Mouse (Mus musculus) MEL (cell line): ENCODE results near the gene Eme2. TPM values are rescaled to one million over a fixed set of nuclear protein-coding genes. Genes with fewer than 3 reads are reported as not detected.

Source experiments
- DNase-seq: peaks from one replicate; pipeline ENCODE4 v3.0.0; 2011; ENCODE audit warnings: low read depth, low spot score
- H3K27ac ChIP-seq: 2 replicates; pipeline ENCODE4 v1.5.1; 2012; ENCODE audit warnings: low read depth, mild to moderate bottlenecking, control low read depth, low read length, moderate library complexity; ENCODE audit not compliant: control insufficient read depth
- H3K27me3 ChIP-seq, 2 experiments: fragments of 150-350 bp in 1 of 2; sonication (generic) in 1 of 2; 2 replicates each; pipeline ENCODE4 v1.6.1; 2012; ENCODE audit warnings: low read length in 2 of 2, mild to moderate bottlenecking in 2 of 2, improper control_type of control experiment in 1 of 2, moderate library complexity in 1 of 2; ENCODE audit not compliant: insufficient read depth in 2 of 2, control insufficient read depth in 1 of 2
- H3K36me3 ChIP-seq, 2 experiments: 2 replicates each; pipeline ENCODE4 v1.6.1; 2012 to 2014; ENCODE audit warnings: low read length in 2 of 2, improper control_type of control experiment in 1 of 2, inconsistent platforms in 1 of 2, mild to moderate bottlenecking in 1 of 2; ENCODE audit not compliant: insufficient read depth in 2 of 2, control insufficient read depth in 1 of 2
- H3K4me1 ChIP-seq, 2 experiments: fragments of 150-350 bp in 1 of 2; sonication (generic) in 1 of 2; 2 replicates each; pipeline ENCODE4 v1.6.1; 2012; ENCODE audit warnings: low read length in 2 of 2, improper control_type of control experiment in 1 of 2, mild to moderate bottlenecking in 1 of 2; ENCODE audit not compliant: insufficient read depth in 2 of 2, control insufficient read depth in 1 of 2
- H3K4me3 ChIP-seq, 2 experiments: fragments of 150-350 bp in 1 of 2; sonication (generic) in 1 of 2; 2 replicates each; pipeline ENCODE4 v1.5.1; 2012; ENCODE audit warnings: low read depth in 2 of 2, low read length in 2 of 2, mild to moderate bottlenecking in 2 of 2, moderate library complexity in 2 of 2, control low read depth in 1 of 2, improper control_type of control experiment in 1 of 2; ENCODE audit not compliant: control insufficient read depth in 1 of 2, insufficient read depth in 1 of 2
- H3K79me2 ChIP-seq: 2 replicates; pipeline ENCODE4 v1.6.1; 2012; ENCODE audit warnings: mild to moderate bottlenecking, low read length, moderate library complexity; ENCODE audit not compliant: control insufficient read depth, poor library complexity, insufficient read depth
- H3K9ac ChIP-seq: 2 replicates; pipeline ENCODE4 v1.6.1; 2012; ENCODE audit warnings: low read depth, mild to moderate bottlenecking, control low read depth, low read length, moderate library complexity; ENCODE audit not compliant: control insufficient read depth, poor library complexity, severe bottlenecking
- H3K9me3 ChIP-seq: fragments of 150-350 bp; sonication (generic); replicated peaks from 2 replicates; pipeline ENCODE4 v1.6.1; 2012; ENCODE audit warnings: mild to moderate bottlenecking, low read length, improper control_type of control experiment, moderate library complexity; ENCODE audit not compliant: insufficient read depth
- BHLHE40 ChIP-seq: IDR thresholded peaks from 2 replicates; pipeline ENCODE4 v1.6.1; 2012; ENCODE audit warnings: low read depth, mild to moderate bottlenecking, inconsistent platforms, low read length, improper control_type of control experiment, borderline replicate concordance
- CTCF ChIP-seq, 3 experiments: IDR thresholded peaks in 2 of 3; conservative IDR thresholded peaks in 1 of 3; 2 replicates each; pipeline ENCODE4 v1.5.1; 2011 to 2012; ENCODE audit warnings: low read length in 3 of 3, low read depth in 2 of 3, mild to moderate bottlenecking in 2 of 3, improper control_type of control experiment in 1 of 3, inconsistent platforms in 1 of 3, mixed read lengths in 1 of 3, moderate library complexity in 1 of 3; ENCODE audit not compliant: control insufficient read depth in 1 of 3, insufficient read depth in 1 of 3, poor library complexity in 1 of 3, severe bottlenecking in 1 of 3
- E2F4 ChIP-seq: IDR thresholded peaks from 2 replicates; pipeline ENCODE4 v1.6.1; 2011; ENCODE audit warnings: low read depth, low read length, improper control_type of control experiment, borderline replicate concordance
- EP300 ChIP-seq, 2 experiments: IDR thresholded peaks; 2 replicates each; pipeline ENCODE4 v1.6.1; 2011; ENCODE audit warnings: improper control_type of control experiment in 2 of 2, low read length in 2 of 2, low read depth in 1 of 2, mild to moderate bottlenecking in 1 of 2
- JUND ChIP-seq: IDR thresholded peaks from 2 replicates; pipeline ENCODE4 v1.6.1; 2011; ENCODE audit warnings: low read depth, mild to moderate bottlenecking, improper control_type of control experiment, low read length
- KAT2A ChIP-seq: conservative IDR thresholded peaks from 2 replicates; pipeline ENCODE4 v1.6.1; 2012; ENCODE audit warnings: low read depth, low read length, improper control_type of control experiment, inconsistent platforms
- MAX ChIP-seq: IDR thresholded peaks from 2 replicates; pipeline ENCODE4 v1.6.1; 2011; ENCODE audit warnings: low read length, improper control_type of control experiment
- MYC ChIP-seq: IDR thresholded peaks from 2 replicates; pipeline ENCODE4 v1.6.1; 2011; ENCODE audit warnings: low read depth, mild to moderate bottlenecking, low read length, improper control_type of control experiment, moderate library complexity
- NELFE ChIP-seq: IDR thresholded peaks from 2 replicates; pipeline ENCODE4 v1.6.1; 2011; ENCODE audit warnings: low read depth, low read length, improper control_type of control experiment
- NRF1 ChIP-seq: IDR thresholded peaks from 2 replicates; pipeline ENCODE4 v1.6.1; 2014; ENCODE audit warnings: low read depth, mild to moderate bottlenecking, inconsistent platforms, low read length, improper control_type of control experiment, moderate library complexity; ENCODE audit not compliant: poor library complexity, insufficient read depth, severe bottlenecking
- POLR2A ChIP-seq, 2 experiments: IDR thresholded peaks; 2 replicates each; pipeline ENCODE4 v1.6.1; 2011 to 2012; ENCODE audit warnings: low read length in 2 of 2, mild to moderate bottlenecking in 2 of 2, control low read depth in 1 of 2, improper control_type of control experiment in 1 of 2, low read depth in 1 of 2, moderate library complexity in 1 of 2; ENCODE audit not compliant: control insufficient read depth in 1 of 2, insufficient read depth in 1 of 2, poor library complexity in 1 of 2
- POLR2AphosphoS5 ChIP-seq: IDR thresholded peaks from 2 replicates; pipeline ENCODE4 v1.6.1; 2012; ENCODE audit warnings: low read depth, borderline replicate concordance, mild to moderate bottlenecking, inconsistent platforms, low read length, moderate library complexity, mixed read lengths
- RCOR1 ChIP-seq: IDR thresholded peaks from 2 replicates; pipeline ENCODE4 v1.6.1; 2012; ENCODE audit warnings: low read depth, mild to moderate bottlenecking, inconsistent platforms, low read length, improper control_type of control experiment
- TAL1 ChIP-seq: IDR thresholded peaks from 2 replicates; pipeline ENCODE4 v1.6.1; 2012; ENCODE audit warnings: mild to moderate bottlenecking, inconsistent platforms, low read length, moderate library complexity, mixed read lengths
- UBTF ChIP-seq: IDR thresholded peaks from 2 replicates; pipeline ENCODE4 v1.6.1; 2012; ENCODE audit warnings: low read depth, mild to moderate bottlenecking, inconsistent platforms, low read length, improper control_type of control experiment, moderate library complexity, borderline replicate concordance; ENCODE audit not compliant: insufficient read depth
- USF1 ChIP-seq: IDR thresholded peaks from 2 replicates; pipeline ENCODE4 v1.6.1; 2014; ENCODE audit warnings: low read depth, mild to moderate bottlenecking, inconsistent platforms, low read length, improper control_type of control experiment, moderate library complexity
- ZKSCAN1 ChIP-seq: IDR thresholded peaks from 2 replicates; pipeline ENCODE4 v1.6.1; 2012; ENCODE audit warnings: low read depth, mild to moderate bottlenecking, inconsistent platforms, low read length, improper control_type of control experiment, moderate library complexity
- ZNF384 ChIP-seq: IDR thresholded peaks from 2 replicates; pipeline ENCODE4 v1.6.1; 2012; ENCODE audit warnings: low read depth, mild to moderate bottlenecking, inconsistent platforms, low read length, improper control_type of control experiment
- polyA plus RNA-seq, 2 experiments: library from polyadenylated mRNA; stranded (reverse) in 1 of 2; unstranded in 1 of 2; fragments of >175 nt in 1 of 2; fragments of >200 nt in 1 of 2; gene quantifications; 2 replicates each; pipeline versions ENCODE4 v1.2.1 to v1.2.4; 2012; ENCODE audit warnings: low replicate concordance in 2 of 2, low read depth in 1 of 2; ENCODE audit not compliant: insufficient read length in 2 of 2, insufficient read depth in 1 of 2, missing spikeins in 1 of 2
- total RNA-seq: library from RNA; depleted of rRNA; stranded (reverse); fragments of 300-350 nt; gene quantifications from 2 replicates; pipeline ENCODE4 v1.2.3, GENCODE M21; 2012

The Eme2 gene
- total and polyA plus RNA-seq, 3 experiments = 15.1 to 26.8 TPM; not detected in 1

DNA sequence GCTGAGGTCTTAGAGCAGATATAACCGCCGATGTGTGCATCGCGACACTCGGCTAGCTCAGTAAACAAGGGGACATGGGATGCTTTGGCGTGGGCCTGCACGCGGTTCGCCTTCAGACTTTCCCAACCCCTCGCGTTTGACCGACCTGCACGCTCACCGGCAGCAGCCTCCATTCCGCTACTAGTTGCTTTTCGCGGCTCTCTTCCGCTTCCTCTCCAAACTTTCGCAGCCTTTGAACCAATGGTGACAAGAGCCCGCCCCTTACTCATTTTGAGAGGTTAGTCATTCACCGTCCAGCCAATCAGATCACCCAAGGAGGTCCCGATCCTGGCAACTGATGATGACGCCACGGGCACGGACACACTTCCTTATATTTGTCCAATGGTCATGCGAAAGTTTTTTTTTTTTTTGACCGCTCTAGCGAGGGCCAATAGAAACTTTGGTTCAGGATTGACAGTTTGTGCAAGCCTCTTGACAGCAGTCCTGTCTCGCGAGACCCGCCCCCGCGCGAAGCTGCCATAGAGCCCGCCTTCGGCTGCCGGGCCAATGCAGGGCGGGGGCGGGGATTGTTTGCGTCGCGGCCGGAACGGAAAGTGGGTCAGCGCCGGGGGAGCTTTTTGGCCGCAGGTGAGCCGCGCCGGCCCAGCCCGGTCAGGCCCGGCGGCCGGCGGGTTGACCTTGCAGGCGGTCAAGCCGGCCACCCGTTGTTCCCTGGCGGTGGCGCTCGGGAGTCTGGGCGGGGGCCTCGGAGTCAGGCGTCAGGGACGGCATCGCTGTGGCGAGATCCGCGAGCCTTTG is 8.6 kb downstream of the Eme2 start, which contains the start of the genes Nubp2 and Spsb3 (continued):
- TF ChIP-seq NRF1 (0 out of 2 replicates have a peak, but pooled peaks have one; percentile 22), E2F4 (peak; percentile 85; the same call in 1 of the 2 replicates), ZNF384 (peak; percentile 100), NELFE (peak; percentile 69), EP300 (IDR thresholded peaks at IDR 0.05; ENCODE audit: low read depth in 1 of 2, low read length in 2 of 2) (no peak), TAL1 (no peak), MAX (peak; percentile 75), ZKSCAN1 (peak; percentile 78; the same call in 1 of the 2 replicates), POLR2A (IDR thresholded peaks at IDR 0.05; ENCODE audit: control insufficient read depth in 1 of 2, insufficient read depth in 1 of 2, low read depth in 1 of 2, low read length in 2 of 2, poor library complexity in 1 of 2) (peak; percentile 45 to 86)
- TF ChIP-seq, all 39 proteins: peak for 23

DNA sequence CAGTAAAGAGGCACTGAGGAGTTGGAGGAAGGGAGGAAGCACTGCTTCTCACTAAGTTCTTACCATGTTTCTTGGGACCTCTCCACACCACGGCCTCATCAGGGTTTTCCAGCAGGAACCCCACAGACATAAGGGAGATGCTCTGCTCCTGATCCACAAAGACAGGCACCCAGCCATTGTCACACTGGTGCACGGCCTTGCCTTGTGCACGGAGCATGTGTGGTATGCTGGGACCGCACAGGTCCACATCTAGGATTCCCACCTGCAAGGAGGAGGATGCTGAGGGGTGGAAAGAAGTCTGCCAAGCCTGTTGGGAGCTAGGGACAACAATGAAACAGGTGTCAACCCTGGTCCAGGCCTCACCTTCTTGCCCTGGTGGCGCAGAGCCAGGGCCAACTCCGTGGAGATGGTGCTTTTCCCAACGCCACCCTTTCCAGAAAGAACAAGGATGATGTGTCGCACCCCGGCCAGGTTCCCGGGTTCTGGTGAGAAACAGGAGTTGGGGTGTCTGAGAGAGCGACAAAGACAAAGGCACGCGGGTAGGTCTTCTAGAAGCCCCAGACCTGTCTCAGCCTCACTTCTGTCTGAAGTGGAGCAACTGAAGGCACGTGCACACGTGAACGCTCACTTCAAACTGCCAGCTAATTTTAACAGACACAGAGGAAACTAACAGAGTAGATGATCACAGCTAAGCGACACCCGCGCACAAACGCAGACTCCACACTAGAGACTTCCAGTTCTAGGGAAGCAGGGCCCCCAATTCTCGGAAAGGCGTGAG is 9.3 kb downstream of the Eme2 start:
- no peak for DNase-seq
- Histone ChIP-seq H3K4me1 (peaks cover 0 to 14% of the 10 kb centered on the region in 2 experiments; a peak in 1 of 4 replicates), H3K79me2 (peaks cover 22% of the 10 kb centered on the region), H3K9me3 (no peaks in the 10 kb centered on the region), H3K27ac (peak overlapping the region; percentile 13), H3K27me3 (no peaks in the 10 kb centered on the region), H3K36me3 (peaks cover 0 to 2% of the 10 kb centered on the region in 2 experiments; a peak in 2 of 4 replicates), H3K9ac (peak overlapping the region; percentile 80), H3K4me3 (peak overlapping the region; percentile 88 to 90)
- no peak for TF ChIP-seq CTCF (IDR thresholded peaks at IDR 0.05 in 2 of 3, conservative IDR thresholded peaks at IDR 0.05 in 1 of 3; ENCODE audit: control insufficient read depth in 1 of 3, insufficient read depth in 1 of 3, low read depth in 2 of 3, low read length in 3 of 3, poor library complexity in 1 of 3, severe bottlenecking in 1 of 3)
- no peak for TF ChIP-seq KAT2A
- no peak for TF ChIP-seq RCOR1
- TF ChIP-seq ZNF384 = no peak
- TF ChIP-seq USF1 = no peak
- TF ChIP-seq POLR2AphosphoS5 = no peak
- TF ChIP-seq BHLHE40 = peak; percentile 44; the same call in 1 of the 2 replicates
- TF ChIP-seq UBTF = no peak
- TF ChIP-seq JUND = no peak
- peak; percentile 80 for TF ChIP-seq MYC
- no peak for TF ChIP-seq E2F4
